Mouse (Mus musculus) kidney, embryonic 15.5 days (tissue): Measurements from ENCODE around the gene C730034F03Rik. TPM values are rescaled to one million over a fixed set of nuclear protein-coding genes. Genes with fewer than 3 reads are reported as not detected.

Source experiments
- ATAC-seq: fragments of 200-750 bp; cut with Nextera tagmentation; replicated peaks from 2 replicates; pipeline ENCODE4 v1.8.0; 2017; ENCODE audit warnings: moderate TSS enrichment; ENCODE audit not compliant: low FRiP score
- H3K27ac ChIP-seq: fragments of 300-500 bp; sonication (generic); 2 replicates; pipeline ENCODE4 v1.5.1; 2015; ENCODE audit warnings: mild to moderate bottlenecking, inconsistent platforms
- H3K27me3 ChIP-seq: fragments of 300-500 bp; sonication (generic); 2 replicates; pipeline ENCODE4 v1.6.1; 2015; ENCODE audit warnings: inconsistent platforms
- H3K36me3 ChIP-seq: fragments of 300-500 bp; sonication (generic); 2 replicates; pipeline ENCODE4 v1.6.1; 2015; ENCODE audit warnings: inconsistent platforms
- H3K4me1 ChIP-seq: fragments of 300-500 bp; sonication (generic); 2 replicates; pipeline ENCODE4 v1.6.1; 2015; ENCODE audit warnings: inconsistent platforms
- H3K4me2 ChIP-seq: fragments of 300-500 bp; sonication (generic); 2 replicates; pipeline ENCODE4 v1.6.1; 2015; ENCODE audit warnings: moderate library complexity, mild to moderate bottlenecking, inconsistent platforms
- H3K4me3 ChIP-seq: fragments of 300-500 bp; sonication (generic); replicated peaks from 2 replicates; pipeline ENCODE4 v1.5.1; 2015; ENCODE audit warnings: mild to moderate bottlenecking, inconsistent platforms
- H3K9ac ChIP-seq: fragments of 300-500 bp; sonication (generic); 2 replicates; pipeline ENCODE4 v1.6.1; 2015; ENCODE audit warnings: mild to moderate bottlenecking, inconsistent platforms
- H3K9me3 ChIP-seq: fragments of 300-500 bp; sonication (generic); replicated peaks from 2 replicates; pipeline ENCODE4 v1.6.1; 2016; ENCODE audit warnings: inconsistent platforms
- WGBS: fragments of 180-500 bp; shearing (Covaris S2); methylation state at CpG from one replicate; pipeline ENCODE4 v1.1.7; 2015; ENCODE audit warnings: mixed read lengths; 5-methylcytosine and 5-hydroxymethylcytosine counted together
- polyA plus RNA-seq: library from polyadenylated mRNA; unstranded; fragments of >200 nt; fragmentation: Nextera tagmentation; extraction: Ambion mirVana; gene quantifications from 2 replicates; pipeline ENCODE4 v1.2.1, GENCODE M21; 2015

The C730034F03Rik gene
- polyA plus RNA-seq, 1 experiment from 2014 or later, result 3.8 TPM

GRCm38 (mm10) chr15:89435878-89436277, 6.5 kb downstream of the C730034F03Rik start:
- Histone ChIP-seq H3K9ac (no peak overlapping the region), H3K36me3 (no peaks in the 10 kb centered on the region), H3K4me2 (no peak overlapping the region), H3K27me3 (no peaks in the 10 kb centered on the region), H3K4me3 (no peak overlapping the region), H3K27ac (no peak overlapping the region), H3K4me1 (0 out of 2 replicates have a peak, but pooled peaks cover 4% of the 10 kb centered on the region), H3K9me3 (no peaks in the 10 kb centered on the region)
- no peak for ATAC-seq
- 82% methylated on average over 5 of the region's 5 CpGs for WGBS

- Histone ChIP-seq H3K9me3 (no peaks in the 10 kb centered on the region), H3K27me3 (no peaks in the 10 kb centered on the region), H3K4me3 (no peak overlapping the region), H3K36me3 (no peaks in the 10 kb centered on the region), H3K9ac (no peak overlapping the region), H3K4me2 (no peak overlapping the region), H3K27ac (no peak overlapping the region), H3K4me1 (no peaks in the 10 kb centered on the region)
- 46% methylated on average over 8 of the region's 8 CpGs for WGBS
- no peak for ATAC-seq
Measured at GRCm38 (mm10) chr15:89442486-89443070, 13.2 kb downstream of the C730034F03Rik start.

DNA sequence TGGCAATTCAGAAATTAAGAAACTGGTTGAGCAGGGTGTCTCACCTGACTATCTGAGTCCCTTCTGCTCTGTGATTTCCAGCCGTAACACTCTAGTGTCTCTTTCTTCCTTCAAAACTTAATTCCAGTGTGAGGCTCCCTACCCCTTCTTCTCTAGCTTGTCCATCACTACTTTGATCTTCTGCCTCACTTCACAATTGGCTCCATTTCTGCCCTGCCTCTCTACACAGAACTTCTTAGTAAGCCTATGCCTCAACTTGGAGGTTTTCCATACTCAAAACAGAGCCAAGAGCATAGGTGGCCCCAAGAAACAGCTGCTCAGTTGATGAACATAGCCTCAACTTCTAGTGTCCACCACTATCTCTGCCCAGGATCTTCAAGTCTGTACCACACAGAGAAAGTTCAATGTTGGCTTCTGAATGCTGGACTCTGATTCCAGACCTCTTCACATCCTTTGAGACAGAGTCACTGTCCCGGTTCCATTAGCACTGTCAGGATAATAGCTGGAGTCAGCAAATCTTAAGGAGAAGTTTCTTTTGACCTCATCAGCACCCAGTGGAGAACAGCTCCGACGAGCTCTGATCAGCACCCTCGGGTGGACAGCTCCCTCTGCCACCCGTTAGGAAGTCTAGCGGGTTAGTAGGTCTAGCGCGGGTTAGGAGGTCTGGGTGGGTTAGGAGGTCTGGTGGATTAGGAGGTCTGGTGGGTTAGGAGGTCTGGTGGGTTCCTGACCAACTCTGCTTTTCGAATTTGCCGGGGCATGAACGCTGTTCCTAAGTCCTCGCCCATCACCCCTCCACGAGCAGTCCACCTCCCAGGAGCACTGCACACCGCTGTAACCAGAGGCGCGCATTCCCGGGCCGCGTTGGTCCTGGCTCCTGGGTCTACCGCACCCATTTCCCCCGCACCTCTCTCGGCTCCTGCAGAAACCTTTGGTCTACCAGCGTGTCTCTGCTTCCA, 23.8 kb downstream of the C730034F03Rik start:
- Histone ChIP-seq H3K27me3 (peaks cover 30% of the 10 kb centered on the region), H3K4me2 (peak overlapping the region; percentile 96), H3K36me3 (no peaks in the 10 kb centered on the region), H3K9ac (no peak overlapping the region), H3K9me3 (no peaks in the 10 kb centered on the region), H3K27ac (no peak overlapping the region), H3K4me3 (peak overlapping the region; percentile 50), H3K4me1 (peaks cover 13% of the 10 kb centered on the region)
- WGBS, result 5% methylated on average over 24 of the region's 24 CpGs
- ATAC-seq, result peak; percentile 69

DNA sequence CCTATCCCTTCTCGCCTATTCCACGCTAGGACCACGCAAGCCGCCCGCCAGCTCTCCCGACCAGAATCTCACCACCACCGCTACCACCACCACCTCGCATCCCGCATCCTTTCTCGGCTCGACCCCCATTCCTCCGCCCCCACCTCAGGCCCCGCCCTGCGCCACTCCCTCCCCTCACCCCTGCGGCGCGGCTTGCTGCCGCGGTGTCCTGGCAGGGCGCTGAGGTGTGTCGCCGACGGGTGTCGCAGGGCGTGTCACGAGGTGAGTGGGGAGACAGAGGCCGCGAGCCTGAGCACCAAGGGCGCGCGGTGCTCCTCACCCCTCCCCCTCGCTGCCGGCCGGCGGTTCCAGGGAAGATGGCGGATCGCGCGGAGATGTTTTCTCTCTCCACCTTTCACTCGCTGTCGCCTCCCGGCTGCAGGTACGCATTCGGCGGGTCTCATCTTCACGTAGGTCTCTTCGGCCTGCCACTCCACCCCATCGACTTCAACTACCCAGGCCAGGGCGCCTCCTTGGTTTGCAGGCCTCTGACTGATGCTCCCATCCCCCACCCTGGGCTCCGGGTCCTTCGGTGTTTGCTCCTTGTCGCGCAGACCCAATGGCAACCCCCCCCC, 24.6 kb downstream of the C730034F03Rik start, which contains the start of gene Mapk8ip2:
Gene Mapk8ip2, plus strand, starts transcription at position 49 of the 614 bp plus-strand sequence.
- Histone ChIP-seq H3K27me3 (peaks cover 30% of the 10 kb centered on the region), H3K36me3 (no peaks in the 10 kb centered on the region), H3K9me3 (no peaks in the 10 kb centered on the region), H3K4me2 (peak within 1 kb of the TSS; percentile 96), H3K4me3 (peak within 1 kb of the TSS; percentile 50), H3K9ac (no peak within 1 kb of the TSS), H3K27ac (no peak within 1 kb of the TSS), H3K4me1 (peaks cover 13% of the 10 kb centered on the region)
- peak; percentile 26; the same call in 1 of the 2 replicates for ATAC-seq
- under 1% methylated on average over 53 of the region's 53 CpGs for WGBS

DNA sequence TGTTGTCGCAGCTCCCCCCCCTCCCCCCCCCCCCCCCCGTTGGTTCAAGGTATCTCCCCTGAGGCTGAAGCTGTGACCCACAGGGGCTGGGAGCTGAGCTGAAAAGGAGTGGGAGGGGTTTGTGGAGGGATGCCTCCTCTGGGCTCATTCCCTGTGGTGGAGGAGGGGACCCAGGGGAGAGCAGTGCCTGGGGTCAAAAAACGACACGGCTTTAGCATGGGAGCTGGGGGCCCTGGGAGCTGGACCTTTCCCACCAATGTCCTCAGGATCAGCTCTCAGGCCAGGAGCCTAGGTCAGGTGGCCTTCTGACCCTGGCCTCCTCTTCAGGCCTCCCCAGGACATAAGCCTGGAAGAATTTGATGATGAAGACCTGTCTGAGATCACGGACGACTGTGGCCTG, 25.5 kb downstream of the C730034F03Rik start:
- Histone ChIP-seq H3K9me3 (no peaks in the 10 kb centered on the region), H3K27me3 (peaks cover 30% of the 10 kb centered on the region), H3K27ac (no peak overlapping the region), H3K36me3 (no peaks in the 10 kb centered on the region), H3K9ac (no peak overlapping the region), H3K4me2 (peak overlapping the region; percentile 96; the same call in 1 of the 2 replicates), H3K4me3 (no peak overlapping the region), H3K4me1 (peaks cover 13% of the 10 kb centered on the region)
- ATAC-seq, result no peak
- WGBS, result 21% methylated on average over 6 of the region's 6 CpGs

- ATAC-seq, result no peak
Measured at GRCm38 (mm10) chr15:89455642-89456041, 26.3 kb downstream of the C730034F03Rik start.

DNA sequence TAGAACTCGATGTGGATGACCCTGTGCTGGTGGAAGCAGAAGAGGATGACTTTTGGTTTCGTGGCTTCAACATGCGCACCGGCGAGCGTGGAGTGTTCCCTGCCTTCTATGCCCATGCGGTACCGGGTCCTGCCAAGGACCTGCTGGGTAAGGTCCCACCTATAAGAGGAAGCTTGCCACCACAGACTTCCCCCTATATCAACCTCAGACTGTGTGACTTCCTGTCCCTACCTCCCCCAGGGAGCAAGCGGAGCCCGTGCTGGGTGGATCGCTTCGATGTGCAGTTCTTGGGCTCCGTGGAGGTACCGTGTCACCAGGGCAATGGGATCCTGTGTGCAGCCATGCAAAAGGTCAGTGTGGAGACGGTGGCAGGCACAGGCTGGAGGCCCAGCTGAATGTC, 29.6 kb downstream of the C730034F03Rik start:
- no peak overlapping the region for H3K4me3 ChIP-seq
- ATAC-seq, result no peak
- WGBS, result 89% methylated on average over 15 of the region's 15 CpGs
- H3K9ac ChIP-seq, result no peak overlapping the region
- H3K9me3 ChIP-seq, result no peaks in the 10 kb centered on the region
- H3K4me2 ChIP-seq, result no peak overlapping the region
- H3K4me1 ChIP-seq, result peaks cover 7% of the 10 kb centered on the region
- H3K36me3 ChIP-seq, result no peaks in the 10 kb centered on the region
- no peak overlapping the region for H3K27ac ChIP-seq
- peaks cover 19% of the 10 kb centered on the region for H3K27me3 ChIP-seq

More at GRCm38 (mm10) chr15:89455642-89456041, 26.3 kb downstream of the C730034F03Rik start:
- H3K9me3 ChIP-seq, result no peaks in the 10 kb centered on the region
- no peaks in the 10 kb centered on the region for H3K36me3 ChIP-seq
- no peak overlapping the region for H3K27ac ChIP-seq
- peaks cover 30% of the 10 kb centered on the region for H3K27me3 ChIP-seq
- 77% methylated on average over 6 of the region's 6 CpGs for WGBS
- H3K4me1 ChIP-seq, result peaks cover 13% of the 10 kb centered on the region
- no peak overlapping the region for H3K9ac ChIP-seq
- no peak overlapping the region for H3K4me3 ChIP-seq
- H3K4me2 ChIP-seq, result no peak overlapping the region

GRCm38 (mm10) chr15:89459821-89460220, 30.4 kb downstream of the C730034F03Rik start:
- Histone ChIP-seq H3K4me2 (no peak overlapping the region), H3K27ac (no peak overlapping the region), H3K4me3 (no peak overlapping the region), H3K4me1 (no peaks in the 10 kb centered on the region), H3K36me3 (no peaks in the 10 kb centered on the region), H3K9ac (no peak overlapping the region), H3K27me3 (0 out of 2 replicates have a peak, but pooled peaks cover 11% of the 10 kb centered on the region), H3K9me3 (no peaks in the 10 kb centered on the region)
- no peak for ATAC-seq
- WGBS, result 82% methylated on average over 7 of the region's 7 CpGs

- H3K9me3 ChIP-seq, result no peaks in the 10 kb centered on the region
- no peak overlapping the region for H3K27ac ChIP-seq
- 0 out of 2 replicates have a peak, but pooled peaks cover 6% of the 10 kb centered on the region for H3K27me3 ChIP-seq
- no peaks in the 10 kb centered on the region for H3K4me1 ChIP-seq
- H3K36me3 ChIP-seq, result no peaks in the 10 kb centered on the region
- H3K4me3 ChIP-seq, result no peak overlapping the region
- no peak for ATAC-seq
- H3K4me2 ChIP-seq, result no peak overlapping the region
- WGBS, result 72% methylated on average over 10 of the region's 10 CpGs
- no peak overlapping the region for H3K9ac ChIP-seq
Measured at GRCm38 (mm10) chr15:89460298-89460697, 30.9 kb downstream of the C730034F03Rik start.

GRCm38 (mm10) chr15:89461321-89461720, 31.9 kb downstream of the C730034F03Rik start:
- WGBS, result 84% methylated on average over 15 of the region's 15 CpGs
- Histone ChIP-seq H3K9ac (no peak overlapping the region), H3K27ac (no peak overlapping the region), H3K27me3 (no peaks in the 10 kb centered on the region), H3K4me2 (no peak overlapping the region), H3K36me3 (no peaks in the 10 kb centered on the region), H3K4me3 (no peak overlapping the region), H3K4me1 (no peaks in the 10 kb centered on the region), H3K9me3 (no peaks in the 10 kb centered on the region)
- ATAC-seq, result no peak

DNA sequence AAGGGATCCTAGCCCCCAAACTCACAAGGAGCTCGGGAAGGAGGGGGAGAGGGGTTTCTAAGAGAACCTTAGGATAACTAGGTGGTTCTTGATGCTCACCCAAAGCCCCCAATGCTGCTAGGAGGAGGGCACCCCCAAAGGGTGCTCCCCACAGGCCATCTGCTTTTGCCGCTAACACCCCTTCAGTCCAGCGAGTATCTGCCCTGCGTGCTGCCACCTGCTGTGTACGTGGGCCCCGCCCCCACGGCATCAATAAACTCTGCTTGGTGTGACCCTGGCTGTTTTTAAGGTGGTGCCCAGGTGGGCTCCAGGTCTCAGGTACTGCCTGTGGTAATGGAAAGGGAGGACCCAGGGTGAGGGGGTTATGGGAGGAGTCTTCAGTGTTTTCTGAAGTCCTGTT, 32.8 kb downstream of the C730034F03Rik start:
- Histone ChIP-seq H3K27ac (no peak overlapping the region), H3K9ac (no peak overlapping the region), H3K4me2 (no peak overlapping the region), H3K27me3 (no peaks in the 10 kb centered on the region), H3K4me1 (no peaks in the 10 kb centered on the region), H3K36me3 (no peaks in the 10 kb centered on the region), H3K4me3 (no peak overlapping the region), H3K9me3 (no peaks in the 10 kb centered on the region)
- WGBS, result 74% methylated on average over 7 of the region's 7 CpGs
- ATAC-seq, result no peak
